In genomic region chr5:38027656-38028055, GRCm38 (mm10) we compare ENCODE assay signal across 15 mouse cellular contexts.
"Had no signal": no experiment of that assay in that cellular context is flagged by ENCODE, and none has a peak within 500 bp of the region (broad histone marks: within the 10 kb centered on the region; RNA-seq: fewer than 3 reads in every experiment).

No protein-coding gene starts in this region.

- H3K9me3 ChIP-seq: limb, embryonic 15.5 days; liver, embryonic 12.5 days; lung, embryonic 15.5 days; megakaryocyte, embryonic 14.5 days; midbrain, embryonic 12.5 days had no signal

- DNase-seq: kidney, adult 9 months; kidney, postnatal 36 days; layer of hippocampus, adult 9-11 months; layer of hippocampus, postnatal 36 days; lung, postnatal 14 days; right cerebral cortex, adult 18-20 months; thymus, postnatal 4 days had no signal

- H3K27me3 ChIP-seq: limb, embryonic 15.5 days; lung, embryonic 15.5 days; midbrain, embryonic 12.5 days had no signal

- H3K27ac ChIP-seq: kidney, postnatal 0 days; limb, embryonic 15.5 days; liver, embryonic 12.5 days; lung, embryonic 15.5 days; macrophage; midbrain, embryonic 12.5 days; stomach, postnatal 0 days had no signal

- ATAC-seq: liver, embryonic 12.5 days had no signal

- H3K4me3 ChIP-seq: limb, embryonic 15.5 days; liver, embryonic 12.5 days; lung, embryonic 15.5 days; megakaryocyte, embryonic 14.5 days; midbrain, embryonic 12.5 days had no signal

- H3K4me2 ChIP-seq: limb, embryonic 15.5 days; liver, embryonic 12.5 days; lung, embryonic 15.5 days; midbrain, embryonic 12.5 days had no signal

- H3K4me1 ChIP-seq: liver, embryonic 12.5 days; lung, embryonic 15.5 days; megakaryocyte, embryonic 14.5 days; midbrain, embryonic 12.5 days had no signal

- H3K9ac ChIP-seq: limb, embryonic 15.5 days; liver, embryonic 12.5 days; lung, embryonic 15.5 days; midbrain, embryonic 12.5 days had no signal

- H3K36me3 ChIP-seq: limb, embryonic 15.5 days; liver, embryonic 12.5 days; lung, embryonic 15.5 days; midbrain, embryonic 12.5 days had no signal
